Mouse (Mus musculus) Muller cell, postnatal 12 days (primary cell): ENCODE measurements around the gene Zfp217.
"Not testable (repeated sequence)": the region's sequence is repeated elsewhere in the genome, so short reads cannot be mapped to it uniquely, and the experiment has no call there.

Experiments
- DNase-seq: peaks from one replicate; pipeline ENCODE4 v3.0.0-alpha.2; 2015; ENCODE audit errors: inconsistent ontology term

Zfp217 gene

GRCm38 (mm10) chr2:170147661-170148153 is at the start of gene Zfp217:
Gene Zfp217, minus strand, starts transcription at chr2:170148103.
- peak; percentile 74 for DNase-seq

- no peak for DNase-seq
These were observed 47.7 kb upstream of the Zfp217 start for GRCm38 (mm10) chr2:170195542-170196089.

- DNase-seq = no peak
These were observed 46.9 kb upstream of the Zfp217 start for GRCm38 (mm10) chr2:170194845-170195244.

GRCm38 (mm10) chr2:170193850-170194249 is 45.9 kb upstream of the Zfp217 start:
- no peak for DNase-seq

GRCm38 (mm10) chr2:170193211-170193610 is 45.3 kb upstream of the Zfp217 start:
- no peak for DNase-seq

- no peak for DNase-seq
These were observed 44.8 kb upstream of the Zfp217 start for GRCm38 (mm10) chr2:170192731-170193149.

GRCm38 (mm10) chr2:170188721-170189120 is 40.8 kb upstream of the Zfp217 start:
- DNase-seq = no peak

GRCm38 (mm10) chr2:170185137-170185837 is 37.4 kb upstream of the Zfp217 start:
- DNase-seq = no peak

GRCm38 (mm10) chr2:170184175-170184983 is 36.5 kb upstream of the Zfp217 start:
- DNase-seq = peak; percentile 74

- DNase-seq = no peak
These were observed 35.9 kb upstream of the Zfp217 start for GRCm38 (mm10) chr2:170183851-170184174.

GRCm38 (mm10) chr2:170181862-170182261 is 34.0 kb upstream of the Zfp217 start:
- no peak for DNase-seq

- DNase-seq = not testable (repeated sequence)
These were observed 32.9 kb upstream of the Zfp217 start for GRCm38 (mm10) chr2:170180769-170181168.

- no peak for DNase-seq
These were observed 31.4 kb upstream of the Zfp217 start for GRCm38 (mm10) chr2:170179317-170179716.

- DNase-seq = no peak
These were observed 29.4 kb upstream of the Zfp217 start for GRCm38 (mm10) chr2:170177323-170177722.

- DNase-seq = no peak
These were observed 28.5 kb upstream of the Zfp217 start for GRCm38 (mm10) chr2:170176284-170176926.

- no peak for DNase-seq
These were observed 27.8 kb upstream of the Zfp217 start for GRCm38 (mm10) chr2:170175661-170176150.

- no peak for DNase-seq
These were observed 27.3 kb upstream of the Zfp217 start for GRCm38 (mm10) chr2:170175190-170175589.

- no peak for DNase-seq
These were observed 21.2 kb upstream of the Zfp217 start for GRCm38 (mm10) chr2:170169062-170169461.

GRCm38 (mm10) chr2:170165649-170166048 is 17.7 kb upstream of the Zfp217 start:
- no peak for DNase-seq

- no peak for DNase-seq
These were observed 16.0 kb upstream of the Zfp217 start for GRCm38 (mm10) chr2:170163671-170164462.
